Mouse (Mus musculus) lung, adult 2 months (tissue): ENCODE results near the gene Phf20.

ENCODE experiments used
- CTCF ChIP-seq: fragments of 200-500 bp; IDR thresholded peaks from 2 replicates; pipeline ENCODE4 v1.5.1; 2011; ENCODE audit warnings: mild to moderate bottlenecking, low read length, control low read depth; ENCODE audit not compliant: insufficient read depth
- POLR2A ChIP-seq: fragments of 200-500 bp; IDR thresholded peaks from 2 replicates; pipeline ENCODE4 v1.6.1; 2011; ENCODE audit warnings: low read depth, mild to moderate bottlenecking, control low read depth, low read length, borderline replicate concordance; ENCODE audit errors: extremely low read depth

DNA sequence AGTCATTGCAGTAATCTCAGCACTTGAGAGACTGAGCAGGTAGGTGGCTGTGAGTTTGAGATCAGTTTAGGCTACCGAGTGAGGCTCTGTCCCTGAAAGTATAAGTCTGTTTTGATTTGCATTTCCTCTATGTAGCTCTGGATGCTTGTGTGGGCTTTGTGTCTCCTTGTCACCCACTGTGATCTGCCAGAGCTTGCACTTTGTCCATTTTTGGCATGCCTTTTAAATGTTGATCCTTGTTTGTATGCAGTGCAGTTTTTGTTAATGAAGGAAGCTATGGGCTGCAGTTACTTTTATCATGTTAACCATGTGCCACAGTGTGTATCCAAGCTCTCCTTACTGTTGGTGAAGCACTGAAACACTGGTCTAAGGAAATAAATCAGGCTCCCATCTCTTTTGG is 21.5 kb downstream of the Phf20 start:
- TF ChIP-seq CTCF = no peak
- TF ChIP-seq POLR2A = no peak
